Mouse (Mus musculus) left cerebral cortex, adult 18-20 months (tissue): ENCODE measurements at regions not wholly inside any gene's neighbourhood (a gene's known extent, or its start where the extent isn't known, plus 50 kb on each side); places are given as distances from the start of the nearest gene placed in this dataset.

Experiments
- DNase-seq, 2 experiments: peaks; one replicate each; pipeline ENCODE4 v3.0.0; 2021 to 2022; ENCODE audit warnings: low spot score in 2 of 2, mixed read lengths in 1 of 2

GRCm38 (mm10) chr13:112166338-112166802, 121.9 kb upstream of the Ankrd55 start:
- DNase-seq = no peak

- DNase-seq = no peak
These were observed 119.8 kb upstream of the Ankrd55 start for GRCm38 (mm10) chr13:112168468-112168867.

- no peak for DNase-seq
These were observed 117.4 kb upstream of the Ankrd55 start for GRCm38 (mm10) chr13:112170872-112171271.

GRCm38 (mm10) chr13:112171940-112172715, 116.1 kb upstream of the Ankrd55 start:
- no peak for DNase-seq

GRCm38 (mm10) chr13:112173973-112174372, 114.3 kb upstream of the Ankrd55 start:
- no peak for DNase-seq

- no peak for DNase-seq
These were observed 110.2 kb upstream of the Ankrd55 start for GRCm38 (mm10) chr13:112178031-112178430.

GRCm38 (mm10) chr13:112183996-112184395, 104.3 kb upstream of the Ankrd55 start:
- no peak for DNase-seq

GRCm38 (mm10) chr13:112185116-112185515, 103.1 kb upstream of the Ankrd55 start:
- DNase-seq = no peak

GRCm38 (mm10) chr13:112187226-112187625, 101.0 kb upstream of the Ankrd55 start:
- DNase-seq = peak; percentile 8 to 44

GRCm38 (mm10) chr13:112188313-112188712, 99.9 kb upstream of the Ankrd55 start:
- DNase-seq = no peak

GRCm38 (mm10) chr13:112188741-112189476, 99.3 kb upstream of the Ankrd55 start:
- no peak for DNase-seq

GRCm38 (mm10) chr13:112189605-112190004, 98.6 kb upstream of the Ankrd55 start:
- DNase-seq = no peak

- DNase-seq = no peak
These were observed 95.9 kb upstream of the Ankrd55 start for GRCm38 (mm10) chr13:112192192-112192905.

GRCm38 (mm10) chr13:112193676-112194075, 94.6 kb upstream of the Ankrd55 start:
- DNase-seq = no peak

- no peak for DNase-seq
These were observed 93.3 kb upstream of the Ankrd55 start for GRCm38 (mm10) chr13:112194991-112195390.

GRCm38 (mm10) chr13:112196789-112197188, 91.5 kb upstream of the Ankrd55 start:
- peak; percentile 22 to 38 for DNase-seq

GRCm38 (mm10) chr13:112203721-112204120, 84.5 kb upstream of the Ankrd55 start:
- DNase-seq = no peak

- DNase-seq = no peak
These were observed 84.0 kb upstream of the Ankrd55 start for GRCm38 (mm10) chr13:112204204-112204603.

GRCm38 (mm10) chr13:112204813-112205212, 83.4 kb upstream of the Ankrd55 start:
- no peak for DNase-seq

- DNase-seq = no peak
These were observed 80.5 kb upstream of the Ankrd55 start for GRCm38 (mm10) chr13:112207617-112208235.

GRCm38 (mm10) chr13:112211841-112212240, 76.4 kb upstream of the Ankrd55 start:
- no peak for DNase-seq
